Mouse (Mus musculus) forebrain, postnatal 0 days (tissue): ENCODE results near the gene Ctxn1. TPM values are rescaled to one million over a fixed set of nuclear protein-coding genes. Genes with fewer than 3 reads are reported as not detected.
"Not testable (repeated sequence)": the region's sequence is repeated elsewhere in the genome, so short reads cannot be mapped to it uniquely, and the experiment has no call there.

ENCODE experiments used
- ATAC-seq: fragments of 200-750 bp; cut with Nextera tagmentation; 2 replicates; pipeline ENCODE4 v1.8.0; 2017; ENCODE audit warnings: mild to moderate bottlenecking, moderate library complexity
- DNase-seq: peaks from one replicate; pipeline ENCODE4 v3.0.0-alpha.2; 2015
- H3K27ac ChIP-seq: fragments of 300-500 bp; sonication (generic); 2 replicates; pipeline ENCODE4 v1.5.1; 2014; ENCODE audit warnings: low read depth, mild to moderate bottlenecking, antibody characterized with exemption, low read length, moderate library complexity, mixed read lengths
- H3K27me3 ChIP-seq: fragments of 300-500 bp; sonication (generic); 2 replicates; pipeline ENCODE4 v1.6.1; 2014; ENCODE audit warnings: mild to moderate bottlenecking, low read length, mixed read lengths; ENCODE audit not compliant: insufficient read depth
- H3K36me3 ChIP-seq: fragments of 300-500 bp; sonication (generic); 2 replicates; pipeline ENCODE4 v1.6.1; 2014; ENCODE audit warnings: mild to moderate bottlenecking, moderate library complexity; ENCODE audit not compliant: insufficient read depth
- H3K4me1 ChIP-seq: fragments of 300-500 bp; sonication (generic); 2 replicates; pipeline ENCODE4 v1.6.1; 2014; ENCODE audit warnings: antibody characterized with exemption; ENCODE audit not compliant: insufficient read depth
- H3K4me2 ChIP-seq: fragments of 300-500 bp; sonication (generic); 2 replicates; pipeline ENCODE4 v1.6.1; 2014; ENCODE audit warnings: low read depth, mild to moderate bottlenecking, moderate library complexity
- H3K4me3 ChIP-seq: fragments of 300-500 bp; sonication (generic); 2 replicates; pipeline ENCODE4 v1.5.1; 2014; ENCODE audit warnings: low read depth, low read length, mixed read lengths
- H3K9ac ChIP-seq: fragments of 300-500 bp; sonication (generic); 2 replicates; pipeline ENCODE4 v1.6.1; 2014; ENCODE audit warnings: mild to moderate bottlenecking
- H3K9me3 ChIP-seq: fragments of 300-500 bp; sonication (generic); 2 replicates; pipeline ENCODE4 v1.6.1; 2016; ENCODE audit warnings: low read length
- CTCF ChIP-seq: sonication (generic); IDR thresholded peaks from 2 replicates; pipeline ENCODE4 v1.5.1; 2016; ENCODE audit warnings: antibody characterized with exemption, control low read depth, low read depth
- WGBS: fragments of 180-500 bp; shearing (Covaris S2); extraction: QIAGEN DNeasy Blood & Tissue Kit; methylation state at CpG from one replicate; pipeline ENCODE4 v1.1.7; 2014; 5-methylcytosine and 5-hydroxymethylcytosine counted together
- polyA plus RNA-seq: library from polyadenylated mRNA; unstranded; fragments of >200 nt; fragmentation: Nextera tagmentation; extraction: Ambion mirVana; gene quantifications from 2 replicates; pipeline ENCODE4 v1.2.1, GENCODE M21; 2015
- total RNA-seq: library from RNA; depleted of rRNA; stranded (reverse); fragments of >200 nt; gene quantifications from 2 replicates; pipeline ENCODE4 v1.2.3, GENCODE M21; 2014

Gene Ctxn1
- total and polyA plus RNA-seq, 2 experiments from 2014 or later = 113 to 452 TPM

DNA sequence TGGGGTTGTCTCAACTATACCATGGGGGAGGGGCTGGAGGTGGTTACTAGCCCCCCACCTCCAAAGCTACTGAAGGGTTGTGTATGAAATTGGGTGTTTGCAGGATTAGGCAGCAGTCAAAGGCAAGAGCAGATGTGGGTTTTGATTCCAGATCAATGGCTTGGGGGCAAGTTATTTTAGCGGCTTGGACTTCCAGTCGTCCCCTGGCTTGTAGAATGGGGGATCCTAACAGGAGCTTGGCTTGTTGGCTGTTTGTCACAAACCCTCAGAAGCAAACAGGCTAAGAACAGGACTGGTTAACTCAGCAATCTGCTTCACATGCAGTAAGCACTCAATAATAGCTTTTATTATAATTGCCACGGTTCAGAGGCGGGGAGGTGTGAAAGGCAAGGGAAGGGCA is 1.7 kb downstream of the Ctxn1 start:
- peak overlapping the region; percentile 82 for H3K4me3 ChIP-seq
- ATAC-seq (no peak), DNase-seq (no peak)
- peak overlapping the region; percentile 98; the same call in 1 of the 2 replicates for H3K9ac ChIP-seq
- no peaks in the 10 kb centered on the region for H3K27me3 ChIP-seq
- no peaks in the 10 kb centered on the region for H3K9me3 ChIP-seq
- peak overlapping the region; percentile 95 for H3K27ac ChIP-seq
- TF ChIP-seq CTCF = no peak
- 46% methylated on average over 4 of the region's 4 CpGs for WGBS
- H3K36me3 ChIP-seq = peaks cover 41% of the 10 kb centered on the region
- peaks cover 21% of the 10 kb centered on the region for H3K4me1 ChIP-seq
- peak overlapping the region; percentile 80 for H3K4me2 ChIP-seq

DNA sequence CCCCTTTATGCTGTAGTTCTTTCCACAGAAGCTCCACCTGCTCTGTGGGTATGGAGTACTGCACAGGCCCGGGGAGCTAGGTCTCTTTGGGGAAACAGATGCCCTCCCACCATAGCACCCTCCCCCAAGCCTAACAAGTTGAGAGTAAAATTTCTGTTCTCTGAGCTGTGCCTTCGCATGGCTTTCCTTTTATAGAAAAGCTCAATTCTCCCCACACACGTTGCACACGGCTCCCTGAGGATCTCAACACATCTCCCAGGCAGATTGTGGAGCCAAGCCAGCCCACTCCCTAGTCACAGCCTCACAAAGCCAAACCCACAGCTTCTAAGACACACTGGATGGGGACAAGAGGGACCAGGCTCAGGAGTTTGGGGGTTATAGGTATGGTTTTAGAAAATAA is 2.2 kb downstream of the Ctxn1 start:
- Histone ChIP-seq H3K27ac (peak overlapping the region; percentile 95), H3K4me2 (peak overlapping the region; percentile 80), H3K4me3 (peak overlapping the region; percentile 82; the same call in 1 of the 2 replicates), H3K36me3 (peaks cover 36% of the 10 kb centered on the region), H3K4me1 (peaks cover 22% of the 10 kb centered on the region), H3K9me3 (no peaks in the 10 kb centered on the region), H3K27me3 (no peaks in the 10 kb centered on the region), H3K9ac (peak overlapping the region; percentile 98; the same call in 1 of the 2 replicates)
- TF ChIP-seq CTCF = no peak
- ATAC-seq (no peak), DNase-seq (peak; percentile 75)
- WGBS = 25% methylated on average over 4 of the region's 4 CpGs

DNA sequence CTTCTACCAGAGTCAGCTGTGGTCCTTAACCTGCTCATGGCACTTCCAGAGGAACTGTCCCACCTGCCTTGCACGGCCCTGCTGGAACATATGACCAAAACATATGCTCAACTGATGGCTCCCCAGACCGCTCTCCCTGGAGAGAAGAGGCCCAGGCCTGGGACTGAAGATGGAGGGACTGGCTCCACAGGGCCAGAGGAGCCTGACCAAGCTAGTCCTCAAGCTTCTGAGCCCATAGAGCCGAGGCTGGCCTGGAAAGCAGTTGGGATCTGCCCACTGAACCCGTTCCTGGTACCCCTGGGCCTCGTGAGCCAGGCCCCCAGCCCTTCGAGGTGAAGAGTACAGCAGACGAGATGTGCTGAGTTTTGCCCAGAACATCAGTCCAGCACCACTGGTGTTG is 3.6 kb downstream of the Ctxn1 start:
- not testable (repeated sequence) for DNase-seq

DNA sequence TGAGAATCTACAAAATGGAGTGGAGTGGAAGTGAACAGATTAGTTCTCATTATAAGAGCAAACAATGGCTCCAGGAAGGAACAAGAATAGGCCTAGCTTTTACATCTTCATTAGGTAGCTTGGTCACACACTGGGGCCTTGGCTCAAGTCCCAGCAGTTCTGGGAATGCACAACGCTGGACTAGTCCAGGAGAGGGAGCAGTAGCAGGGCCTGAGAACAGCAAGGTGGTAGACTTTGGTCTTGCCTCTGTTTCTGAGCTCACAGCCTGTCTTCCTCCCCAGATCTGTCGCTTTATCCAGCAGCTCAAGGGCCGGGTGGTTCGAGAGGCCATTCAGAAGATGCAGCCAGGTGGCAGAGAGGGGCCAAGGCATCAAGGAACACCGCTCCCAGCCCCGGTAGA is 5.1 kb downstream of the Ctxn1 start:
- peak; percentile 67 for TF ChIP-seq CTCF
- H3K4me2 ChIP-seq = peak overlapping the region; percentile 75
- DNase-seq = peak; percentile 78
- H3K36me3 ChIP-seq = peaks cover 29% of the 10 kb centered on the region
- no peaks in the 10 kb centered on the region for H3K27me3 ChIP-seq
- no peaks in the 10 kb centered on the region for H3K9me3 ChIP-seq
- no peak for ATAC-seq
- peaks cover 22% of the 10 kb centered on the region for H3K4me1 ChIP-seq
- H3K9ac ChIP-seq = no peak overlapping the region
- peak overlapping the region; percentile 89 for H3K4me3 ChIP-seq
- WGBS = 40% methylated on average over 6 of the region's 6 CpGs
- peak overlapping the region; percentile 96 for H3K27ac ChIP-seq

More for the DNA sequence above, 3.6 kb downstream of the Ctxn1 start:
- Histone ChIP-seq H3K4me1 (peaks cover 22% of the 10 kb centered on the region), H3K36me3 (peaks cover 29% of the 10 kb centered on the region)
- not testable (repeated sequence) for H3K9me3 ChIP-seq, H3K27me3 ChIP-seq, H3K4me2 ChIP-seq, H3K4me3 ChIP-seq, H3K27ac ChIP-seq, ATAC-seq, H3K9ac ChIP-seq
- WGBS = 85% methylated on average over 7 of the region's 7 CpGs

DNA sequence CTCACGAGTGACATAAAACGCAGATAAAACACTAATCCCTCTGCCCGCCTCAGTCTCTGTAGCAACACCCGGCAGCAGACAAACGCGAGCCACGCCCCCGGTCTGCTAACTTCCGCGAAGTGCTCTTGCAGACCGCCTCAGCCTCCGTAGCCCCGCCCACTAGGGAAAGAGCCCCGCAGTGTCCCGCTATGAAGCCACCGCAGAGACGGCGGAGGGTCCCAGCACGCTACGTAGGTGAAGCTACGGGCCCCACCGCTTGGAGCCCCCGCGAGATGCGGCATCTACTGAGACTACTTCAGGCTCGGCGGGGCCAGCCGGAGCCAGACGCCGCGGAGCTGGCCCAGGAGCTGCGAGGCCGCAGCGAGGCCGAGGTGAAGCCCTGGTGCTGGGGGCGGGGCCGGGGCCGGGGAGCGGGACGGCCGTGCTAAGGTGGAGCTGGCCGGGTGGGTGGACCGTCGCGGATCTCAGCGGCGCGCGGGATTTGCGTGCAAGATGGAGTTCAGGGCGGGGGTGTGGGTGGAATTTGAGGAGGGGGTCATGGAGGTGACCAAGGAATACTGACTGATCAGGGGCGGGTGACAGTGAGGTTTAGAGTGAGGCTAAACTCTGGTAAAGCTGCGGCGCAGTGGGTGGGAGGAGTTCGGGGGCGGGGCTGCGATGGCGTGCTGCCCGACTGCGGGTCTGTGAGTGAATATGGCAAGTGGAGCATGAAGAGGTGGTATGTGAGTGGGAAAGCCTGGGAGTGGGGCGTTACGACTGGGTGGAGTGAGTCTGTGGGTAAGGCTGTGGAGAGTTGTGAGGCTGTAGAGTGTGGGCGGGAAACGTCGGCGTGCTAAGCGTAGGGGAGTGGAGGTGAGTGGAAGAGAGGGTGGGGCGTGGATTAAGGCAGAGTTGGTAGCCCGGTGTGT is 5.9 kb downstream of the Ctxn1 start, which contains the start of gene Snapc2:
Gene Snapc2, plus strand, starts transcription at position 147 of the 908 bp plus-strand sequence.
- TF ChIP-seq CTCF = no peak
- peaks cover 30% of the 10 kb centered on the region for H3K36me3 ChIP-seq
- peak within 1 kb of the TSS; percentile 75 for H3K4me2 ChIP-seq
- WGBS = 2% methylated on average over 69 of the region's 69 CpGs
- peak within 1 kb of the TSS; percentile 95 for H3K9ac ChIP-seq
- no peaks in the 10 kb centered on the region for H3K27me3 ChIP-seq
- DNase-seq = peak; percentile 96
- H3K27ac ChIP-seq = peak within 1 kb of the TSS; percentile 96
- H3K4me1 ChIP-seq = peaks cover 22% of the 10 kb centered on the region
- ATAC-seq = peak; percentile 91
- no peaks in the 10 kb centered on the region for H3K9me3 ChIP-seq
- H3K4me3 ChIP-seq = peak within 1 kb of the TSS; percentile 89

DNA sequence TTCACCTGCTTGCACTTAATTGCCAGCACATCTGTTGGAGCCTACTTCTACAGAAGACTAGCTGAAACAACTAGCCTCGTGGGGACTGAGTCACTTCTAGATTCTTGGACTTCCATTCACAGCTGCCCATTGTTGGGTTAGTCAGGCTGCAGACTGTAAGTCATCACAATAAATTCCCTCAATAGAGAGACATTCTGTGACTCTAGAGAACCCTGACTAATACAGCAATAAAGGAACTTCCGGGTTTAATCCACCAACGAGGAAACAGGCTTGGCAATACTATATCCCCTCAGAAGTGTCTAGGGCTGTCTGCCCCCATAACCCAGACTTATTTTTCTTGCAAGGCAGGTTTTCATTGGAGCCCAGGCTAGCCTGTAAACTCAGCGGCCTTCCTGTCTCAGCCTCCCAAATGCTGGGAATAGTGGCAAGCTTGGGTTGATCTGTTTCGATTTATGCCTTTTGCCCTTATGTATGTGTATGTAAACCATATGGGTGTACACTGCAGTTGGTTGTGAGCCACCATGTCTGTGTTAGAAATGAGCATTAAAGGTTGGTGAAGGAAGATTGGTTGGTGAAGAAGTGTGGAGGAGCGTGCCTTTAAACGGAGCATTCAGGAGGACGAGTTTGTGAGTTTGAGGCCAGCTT is 6.8 kb downstream of the Ctxn1 start:
- H3K9me3 ChIP-seq = no peaks in the 10 kb centered on the region
- no peaks in the 10 kb centered on the region for H3K27me3 ChIP-seq
- 47% methylated on average over 8 of the region's 8 CpGs for WGBS
- DNase-seq (no peak), ATAC-seq (no peak)
- peak overlapping the region; percentile 96 for H3K27ac ChIP-seq
- H3K4me3 ChIP-seq = peak overlapping the region; percentile 89
- peak overlapping the region; percentile 75 for H3K4me2 ChIP-seq
- no peak for TF ChIP-seq CTCF
- H3K9ac ChIP-seq = peak overlapping the region; percentile 95
- H3K4me1 ChIP-seq = peaks cover 15% of the 10 kb centered on the region
- H3K36me3 ChIP-seq = peaks cover 39% of the 10 kb centered on the region
